Mouse (Mus musculus) forebrain, embryonic 14.5 days (tissue): ENCODE data around the gene Gm49396. TPM values are rescaled to one million over a fixed set of nuclear protein-coding genes. Genes with fewer than 3 reads are reported as not detected.

Experiments used
- ATAC-seq: fragments of 200-750 bp; cut with Nextera tagmentation; 2 replicates; pipeline ENCODE4 v1.8.0; 2017; ENCODE audit warnings: mild to moderate bottlenecking, moderate library complexity
- DNase-seq: peaks from one replicate; pipeline ENCODE4 v3.0.0-alpha.2; 2015; ENCODE audit warnings: low spot score
- H3K27ac ChIP-seq: fragments of 300-500 bp; sonication (generic); 2 replicates; pipeline ENCODE4 v1.5.1; 2014; ENCODE audit warnings: low read depth, mild to moderate bottlenecking, control low read depth, low read length, moderate library complexity
- H3K27me3 ChIP-seq: fragments of 300-500 bp; sonication (generic); replicated peaks from 2 replicates; pipeline ENCODE4 v1.6.1; 2014; ENCODE audit warnings: low read length, control low read depth, mixed read lengths; ENCODE audit not compliant: control insufficient read depth, insufficient read depth
- H3K36me3 ChIP-seq: fragments of 300-500 bp; sonication (generic); 2 replicates; pipeline ENCODE4 v1.6.1; 2014; ENCODE audit warnings: low read length, control low read depth; ENCODE audit not compliant: control insufficient read depth, insufficient read depth
- H3K4me1 ChIP-seq: fragments of 300-500 bp; sonication (generic); 2 replicates; pipeline ENCODE4 v1.6.1; 2014; ENCODE audit warnings: antibody characterized with exemption, low read length, control low read depth; ENCODE audit not compliant: control insufficient read depth, insufficient read depth
- H3K4me2 ChIP-seq: fragments of 300-500 bp; sonication (generic); 2 replicates; pipeline ENCODE4 v1.6.1; 2014; ENCODE audit warnings: mild to moderate bottlenecking, control low read depth, low read length
- H3K4me3 ChIP-seq: fragments of 300-500 bp; sonication (generic); 2 replicates; pipeline ENCODE4 v1.5.1; 2014; ENCODE audit warnings: low read depth, low read length, control low read depth
- H3K9ac ChIP-seq: fragments of 300-500 bp; sonication (generic); 2 replicates; pipeline ENCODE4 v1.6.1; 2014; ENCODE audit warnings: mild to moderate bottlenecking, low read length, control low read depth, moderate library complexity
- H3K9me3 ChIP-seq: fragments of 300-500 bp; sonication (generic); replicated peaks from 2 replicates; pipeline ENCODE4 v1.6.1; 2016; ENCODE audit warnings: low read length, control low read depth, mixed read lengths; ENCODE audit not compliant: control insufficient read depth
- WGBS: fragments of 180-500 bp; shearing (Covaris S2); extraction: QIAGEN DNeasy Blood & Tissue Kit; methylation state at CpG from one replicate; pipeline ENCODE4 v1.1.7; 2014; 5-methylcytosine and 5-hydroxymethylcytosine counted together
- polyA plus RNA-seq: library from polyadenylated mRNA; unstranded; fragments of >200 nt; fragmentation: Nextera tagmentation; extraction: Ambion mirVana; gene quantifications from 2 replicates; pipeline ENCODE4 v1.2.1, GENCODE M21; 2014

Gm49396 gene
- polyA plus RNA-seq, 1 experiment from 2014 or later = 7.0 TPM

- Histone ChIP-seq H3K9ac (peak within 1 kb of the TSS; percentile 97), H3K4me3 (peak within 1 kb of the TSS; percentile 98), H3K9me3 (no peaks in the 10 kb centered on the region), H3K27ac (peak within 1 kb of the TSS; percentile 92), H3K36me3 (peaks cover 32% of the 10 kb centered on the region), H3K27me3 (no peaks in the 10 kb centered on the region), H3K4me2 (peak within 1 kb of the TSS; percentile 95), H3K4me1 (peaks cover 7% of the 10 kb centered on the region)
- whole genome bisulfite sequencing = under 1% methylated on average over 52 of the region's 68 CpGs
- DNase-seq (peak; percentile 98), ATAC-seq (peak; percentile 95)
Measured at GRCm38 (mm10) chr7:30588676-30589434, 25.7 kb downstream of the Gm49396 start, which contains the start of gene Kmt2b. Kmt2b (minus strand) TSS chr7:30588726.

GRCm38 (mm10) chr7:30589435-30590301 is 26.5 kb downstream of the Gm49396 start:
- Histone ChIP-seq H3K36me3 (peaks cover 24% of the 10 kb centered on the region), H3K4me1 (peaks cover 7% of the 10 kb centered on the region), H3K27ac (peak overlapping the region; percentile 92), H3K4me2 (peak overlapping the region; percentile 95), H3K9ac (peak overlapping the region; percentile 97), H3K9me3 (no peaks in the 10 kb centered on the region), H3K27me3 (no peaks in the 10 kb centered on the region), H3K4me3 (peak overlapping the region; percentile 98)
- 32% methylated on average over 39 of the region's 40 CpGs for WGBS
- DNase-seq = peak; percentile 92
- ATAC-seq = peak; percentile 71

GRCm38 (mm10) chr7:30590927-30591604 is 27.9 kb downstream of the Gm49396 start:
- no peak for DNase-seq
- Histone ChIP-seq H3K9ac (peak overlapping the region; percentile 29; the same call in 1 of the 2 replicates), H3K27ac (no peak overlapping the region)

GRCm38 (mm10) chr7:30591605-30591951 is 28.4 kb downstream of the Gm49396 start:
- no peak overlapping the region for H3K4me2 ChIP-seq
- H3K27me3 ChIP-seq = no peaks in the 10 kb centered on the region
- 14% methylated on average over 4 of the region's 4 CpGs for WGBS
- H3K4me1 ChIP-seq = peaks cover 7% of the 10 kb centered on the region
- peaks cover 5% of the 10 kb centered on the region for H3K36me3 ChIP-seq
- H3K4me3 ChIP-seq = no peak overlapping the region
- ATAC-seq (no peak), DNase-seq (no peak)
- H3K9ac ChIP-seq = peak overlapping the region; percentile 29; the same call in 1 of the 2 replicates
- no peak overlapping the region for H3K27ac ChIP-seq
- H3K9me3 ChIP-seq = no peaks in the 10 kb centered on the region

More at GRCm38 (mm10) chr7:30590927-30591604, 27.9 kb downstream of the Gm49396 start:
- Histone ChIP-seq H3K9me3 (no peaks in the 10 kb centered on the region), H3K36me3 (peaks cover 10% of the 10 kb centered on the region), H3K4me3 (no peak overlapping the region), H3K4me2 (no peak overlapping the region), H3K27me3 (no peaks in the 10 kb centered on the region), H3K4me1 (peaks cover 7% of the 10 kb centered on the region)
- no peak for ATAC-seq
- 89% methylated on average over 9 of the region's 9 CpGs for WGBS

GRCm38 (mm10) chr7:30592772-30593423 is 29.8 kb downstream of the Gm49396 start:
- no peak overlapping the region for H3K4me3 ChIP-seq
- no peak for DNase-seq
- no peak overlapping the region for H3K4me2 ChIP-seq
- no peak overlapping the region for H3K27ac ChIP-seq
- H3K9ac ChIP-seq = no peak overlapping the region
- H3K27me3 ChIP-seq = no peaks in the 10 kb centered on the region
- no peaks in the 10 kb centered on the region for H3K36me3 ChIP-seq
- WGBS = 58% methylated on average over 5 of the region's 5 CpGs
- no peak for ATAC-seq
- H3K4me1 ChIP-seq = no peaks in the 10 kb centered on the region
- no peaks in the 10 kb centered on the region for H3K9me3 ChIP-seq

- ATAC-seq (no peak), DNase-seq (no peak)
- WGBS = 75% methylated on average over 10 of the region's 10 CpGs
Measured at GRCm38 (mm10) chr7:30593579-30594509, 30.7 kb downstream of the Gm49396 start.

GRCm38 (mm10) chr7:30594510-30595024 is 31.4 kb downstream of the Gm49396 start:
- no peak overlapping the region for H3K9ac ChIP-seq
- H3K4me3 ChIP-seq = no peak overlapping the region
- no peaks in the 10 kb centered on the region for H3K4me1 ChIP-seq
- no peaks in the 10 kb centered on the region for H3K27me3 ChIP-seq
- H3K4me2 ChIP-seq = no peak overlapping the region
- H3K9me3 ChIP-seq = no peaks in the 10 kb centered on the region
- 67% methylated on average over 4 of the region's 4 CpGs for WGBS
- H3K27ac ChIP-seq = no peak overlapping the region
- H3K36me3 ChIP-seq = no peaks in the 10 kb centered on the region
- DNase-seq (no peak), ATAC-seq (no peak)

More at GRCm38 (mm10) chr7:30593579-30594509, 30.7 kb downstream of the Gm49396 start:
- H3K4me3 ChIP-seq = no peak overlapping the region
- H3K9ac ChIP-seq = no peak overlapping the region
- H3K27ac ChIP-seq = no peak overlapping the region
- H3K27me3 ChIP-seq = no peaks in the 10 kb centered on the region
- H3K36me3 ChIP-seq = no peaks in the 10 kb centered on the region
- H3K4me2 ChIP-seq = no peak overlapping the region
- no peaks in the 10 kb centered on the region for H3K9me3 ChIP-seq
- no peaks in the 10 kb centered on the region for H3K4me1 ChIP-seq
